ENCODE assay signal across 8 mouse cellular contexts in genomic region chr6:128760416-128761143, GRCm38 (mm10). TPM values are rescaled to one million over a fixed set of nuclear protein-coding genes. Genes with fewer than 3 reads are reported as not detected.
DNase-seq lines count a peak whose midpoint lies in the region; ATAC-seq and TF ChIP-seq lines count a peak whose summit lies in the region.
"Not testable (repeated sequence)": the region's sequence is repeated elsewhere in the genome, so short reads cannot be mapped to it uniquely, and the experiment has no call there.

No protein-coding gene starts in this region.

- H3K9ac ChIP-seq in intestine, postnatal 0 days (ENCODE audit: low read depth, low read length): peak overlapping the region; percentile 77
- peak overlapping the region; percentile 62 for H3K9ac ChIP-seq in midbrain, embryonic 11.5 days (ENCODE audit: low read length)

- H3K4me3 ChIP-seq in intestine, postnatal 0 days (ENCODE audit: low read depth, low read length): peak overlapping the region; percentile 64
- peak overlapping the region; percentile 44 for H3K4me3 ChIP-seq in midbrain, embryonic 11.5 days (ENCODE audit: low read depth, low read length)

- peak; percentile 73 for ATAC-seq in intestine, postnatal 0 days
- peak; percentile 63 for ATAC-seq in midbrain, embryonic 11.5 days (ENCODE audit: low FRiP score)

- H3K4me2 ChIP-seq in intestine, postnatal 0 days (replicated peaks; ENCODE audit: low read depth): peak overlapping the region; percentile 66
- H3K4me2 ChIP-seq in midbrain, embryonic 11.5 days: peak overlapping the region; percentile 38

- not testable (repeated sequence) for H3K27me3 ChIP-seq in intestine, postnatal 0 days (replicated peaks; ENCODE audit: control insufficient read depth, insufficient read depth, low read length); midbrain, embryonic 11.5 days (ENCODE audit: control insufficient read depth, insufficient read depth, low read length)

- H3K4me1 ChIP-seq in intestine, postnatal 0 days (replicated peaks; ENCODE audit: control insufficient read depth, insufficient read depth, low read length); midbrain, embryonic 11.5 days (ENCODE audit: control insufficient read depth, insufficient read depth, low read length): not testable (repeated sequence)

- H3K9me3 ChIP-seq in intestine, postnatal 0 days (ENCODE audit: control insufficient read depth); midbrain, embryonic 11.5 days (ENCODE audit: control insufficient read depth, low read length): not testable (repeated sequence)

- H3K36me3 ChIP-seq in intestine, postnatal 0 days (ENCODE audit: control insufficient read depth, insufficient read depth); midbrain, embryonic 11.5 days (ENCODE audit: control insufficient read depth, insufficient read depth, low read length): not testable (repeated sequence)

- TF ChIP-seq CTCF in intestine, postnatal 0 days (IDR thresholded peaks at IDR 0.05; ENCODE audit: low read depth): peak; percentile 89

- WGBS in intestine, postnatal 0 days: under 1% methylated on average over 44 of the region's 44 CpGs
- under 1% methylated on average over 44 of the region's 44 CpGs for WGBS in midbrain, embryonic 11.5 days

- peak; percentile 92 for DNase-seq in adrenal gland, postnatal 10 days
- DNase-seq in embryo, embryonic 9.5 days (ENCODE audit: extremely low spot score): peak; percentile 90
- peak; percentile 73 to 79 for DNase-seq in gastrocnemius, postnatal 4 days (ENCODE audit: low spot score in 2 of 2)
- DNase-seq in left cerebral cortex, postnatal 4 days: peak; percentile 81
- peak; percentile 100 for DNase-seq in midbrain, embryonic 11.5 days (ENCODE audit: low spot score, missing footprints)
- DNase-seq in right cerebral cortex, postnatal 4 days: peak; percentile 85
- peak; percentile 88 for DNase-seq in yolk sac, embryonic 10.5 days (ENCODE audit: low spot score)

- peak overlapping the region; percentile 87 for H3K27ac ChIP-seq in intestine, postnatal 0 days (ENCODE audit: low read depth, low read length)
- H3K27ac ChIP-seq in midbrain, embryonic 11.5 days (ENCODE audit: low read depth, low read length): peak overlapping the region; percentile 4; the same call in 1 of the 2 replicates

- intact Hi-C loops in left cerebral cortex, postnatal 4 days (cut with DNase I): loop anchor here (2.0 kb wide), 1 partner anchor 38 kb away; no protein-coding TSS in a partner anchor

RNA-seq across cellular contexts. Expression of gene Klrb1c, which starts 28.4 kb away (rescaled TPM):
- total RNA-seq in adrenal gland, postnatal 10 days (2021): under 1 TPM; 0.54 to 0.55 TPM
- total RNA-seq in gastrocnemius, postnatal 4 days (2021): under 1 TPM; 0.15 to 0.16 TPM
- polyA plus RNA-seq in intestine, postnatal 0 days (2015; fragmentation: Nextera tagmentation; extraction: Ambion mirVana): 0.21 and 0.27 TPM in 2 replicates
- total RNA-seq in left cerebral cortex, postnatal 4 days (2021): not detected
- 0.08 TPM in 1 of 2 replicates, not detected in the other for polyA plus RNA-seq in midbrain, embryonic 11.5 days (2014; fragmentation: Nextera tagmentation; extraction: Ambion mirVana)

RNA-seq across cellular contexts. Expression of gene Klrb1, which starts 37.7 kb away (rescaled TPM):
- total RNA-seq in adrenal gland, postnatal 10 days (2021): not detected
- total RNA-seq in gastrocnemius, postnatal 4 days (2021): not detected
- 0.13 and 0.29 TPM in 2 replicates for polyA plus RNA-seq in intestine, postnatal 0 days (2015; fragmentation: Nextera tagmentation; extraction: Ambion mirVana)
- 1 to 10 TPM; 3.9 to 5.0 TPM for total RNA-seq in left cerebral cortex, postnatal 4 days (2021)
- not detected in 2 replicates for polyA plus RNA-seq in midbrain, embryonic 11.5 days (2014; fragmentation: Nextera tagmentation; extraction: Ambion mirVana)

Comparison
In these comparisons a context has a peak if more than half of its experiments do, and no peak if none do; other contexts are left out.
1. Peak in every context shown above with its lines: DNase-seq, ATAC-seq, H3K4me3 ChIP-seq and H3K27ac ChIP-seq.
2. RNA of gene Klrb1, which starts 37.7 kb away (total RNA-seq): 3.9 to 5.0 TPM in left cerebral cortex, postnatal 4 days; not detected in adrenal gland, postnatal 10 days and not detected in gastrocnemius, postnatal 4 days; every median in the first group is over 4 times any median in the second.